Mouse (Mus musculus) common myeloid progenitor, adult 5-6 weeks (primary cell): ENCODE measurements around the gene Fryl. TPM values are rescaled to one million over a fixed set of nuclear protein-coding genes. Genes with fewer than 3 reads are reported as not detected.
"Not testable (repeated sequence)": the region's sequence is repeated elsewhere in the genome, so short reads cannot be mapped to it uniquely, and the experiment has no call there.

Experiments
- ATAC-seq: replicated peaks from 2 replicates; pipeline ENCODE4 v1.8.0; 2016; ENCODE audit warnings: low read depth, mild to moderate bottlenecking, moderate TSS enrichment, inconsistent platforms; ENCODE audit not compliant: poor library complexity, severe bottlenecking
- total RNA-seq: library from RNA; stranded (forward); fragments of 200-1000, 187-1606 nt; gene quantifications from 2 replicates; pipeline ENCODE4 v1.2.3, GENCODE M21; 2017

Fryl gene
- total RNA-seq, 1 experiment from 2014 or later: 92.0 TPM

DNA sequence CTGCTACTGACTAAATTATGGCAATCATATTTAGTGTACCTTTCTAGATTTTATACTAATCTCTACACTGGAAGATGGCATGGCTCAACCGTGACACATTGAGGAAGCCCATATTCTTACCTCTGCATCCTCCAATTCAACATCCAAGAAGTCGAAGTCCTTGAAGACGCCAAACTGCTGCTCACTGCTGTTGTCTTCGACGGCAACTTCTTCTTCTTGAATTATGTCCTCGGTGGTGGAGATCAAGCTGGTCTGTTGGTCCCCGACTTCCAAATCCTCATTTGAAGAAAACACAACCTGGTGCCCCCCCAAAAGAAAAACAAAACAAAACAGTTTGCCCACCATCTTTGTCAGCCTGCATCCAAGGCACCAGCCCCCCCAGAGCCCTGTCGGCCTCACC, 202.5 kb downstream of the Fryl start:
- no peak for ATAC-seq

DNA sequence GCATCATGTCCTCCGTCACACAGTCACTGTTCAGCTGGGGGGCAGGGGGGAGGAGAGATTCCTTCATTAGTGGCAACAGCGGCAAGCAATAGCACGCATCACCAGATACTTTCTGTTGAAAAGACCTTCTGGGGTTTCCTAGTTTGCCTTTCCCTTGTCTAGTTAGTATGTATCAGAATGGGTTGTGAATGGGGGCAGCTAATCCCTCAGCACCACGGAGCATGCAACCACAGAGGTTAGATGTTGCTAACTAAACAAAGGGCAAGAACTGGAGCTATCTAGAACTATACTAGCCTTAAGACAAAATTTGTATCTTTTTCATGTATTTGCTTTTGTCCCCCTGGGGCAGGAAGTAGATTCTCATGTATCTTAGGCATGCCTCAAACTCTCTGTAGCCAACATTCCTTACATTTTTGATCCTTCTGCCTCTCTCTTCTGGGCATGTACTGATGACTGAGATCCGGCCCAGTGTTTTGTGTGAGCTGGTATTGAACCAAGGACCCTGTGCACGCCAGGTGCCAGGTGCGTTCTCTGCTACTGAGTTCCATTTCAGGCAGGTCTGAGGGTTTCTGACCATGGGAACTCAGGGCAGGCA, 208.7 kb downstream of the Fryl start:
- no peak for ATAC-seq

DNA sequence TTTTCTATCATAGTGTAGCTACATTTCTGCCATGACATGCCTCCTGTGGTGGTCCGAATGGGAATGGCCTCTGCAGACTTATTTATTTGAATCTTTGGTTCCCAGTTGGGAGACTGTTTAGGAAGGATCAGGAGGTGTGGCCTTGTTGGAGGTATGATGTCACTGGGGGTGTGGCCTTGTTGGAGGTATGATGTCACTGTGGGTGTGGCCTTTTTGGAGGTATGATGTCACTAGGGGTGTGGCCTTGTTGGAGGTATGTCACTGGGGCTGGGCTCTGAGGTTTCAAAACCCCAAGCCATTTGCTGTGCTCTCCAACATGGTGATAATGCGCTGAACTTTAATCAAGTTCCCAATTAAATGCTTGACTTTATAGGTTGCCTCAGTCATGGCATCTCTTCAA, 212.4 kb downstream of the Fryl start:
- ATAC-seq: no peak

DNA sequence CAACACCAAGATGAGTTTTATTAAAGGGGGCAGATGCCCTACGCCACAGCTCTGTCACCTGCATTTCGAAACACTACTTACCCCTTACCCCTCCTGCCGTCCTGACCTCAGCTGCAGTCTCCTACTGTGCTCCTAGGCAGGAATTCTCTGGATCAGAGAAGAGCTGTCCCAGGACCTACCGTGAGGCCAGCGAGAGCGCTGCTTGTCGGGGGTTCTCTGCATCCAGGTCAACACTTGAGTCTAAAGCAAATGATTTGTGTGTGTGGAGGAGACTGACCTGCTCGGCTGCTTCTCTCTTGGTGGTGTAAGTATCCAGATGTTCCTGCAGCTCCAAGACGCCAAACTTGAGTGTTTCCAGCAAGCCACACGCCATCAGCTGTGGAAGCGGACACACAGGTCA, 223.9 kb downstream of the Fryl start:
- no peak for ATAC-seq

DNA sequence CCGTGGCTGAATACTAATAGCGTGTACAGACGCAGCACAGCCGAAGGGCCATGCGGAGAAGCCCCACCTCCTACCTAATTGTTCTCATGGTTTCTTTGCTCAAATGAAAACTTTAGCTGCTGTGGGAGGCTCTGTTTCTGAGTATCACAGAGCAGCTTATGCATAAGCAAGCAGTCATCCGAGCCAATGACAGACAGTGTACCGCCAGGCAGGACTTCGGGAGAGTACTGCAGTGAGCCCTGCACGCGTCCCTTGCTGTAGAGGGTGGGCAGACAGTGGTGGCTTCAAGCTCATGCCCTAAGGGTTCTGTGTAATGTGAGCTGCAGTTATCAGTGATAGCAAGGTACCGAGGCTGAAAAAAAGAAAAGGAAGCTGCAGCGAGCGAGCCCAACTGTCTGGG, 227.8 kb downstream of the Fryl start:
- no peak for ATAC-seq

DNA sequence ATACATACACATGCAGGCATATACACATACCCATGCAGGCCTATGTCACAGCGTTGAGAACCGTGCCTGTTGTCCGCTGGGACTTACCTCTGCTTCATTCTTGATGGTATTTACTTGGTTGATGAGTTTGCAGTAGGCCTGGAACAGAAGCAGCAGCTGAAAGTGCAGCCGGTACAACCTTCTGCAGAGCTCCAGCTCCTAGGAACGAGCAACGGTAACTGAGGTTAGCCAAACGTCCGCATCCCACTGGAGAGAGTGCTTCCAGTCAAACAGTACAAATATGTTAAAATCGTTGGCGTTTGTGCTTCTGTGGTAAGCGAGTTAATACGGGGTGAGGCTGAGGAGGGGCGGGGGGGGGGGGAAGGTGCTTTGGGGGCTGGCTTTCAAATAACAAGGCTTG, 232.6 kb downstream of the Fryl start:
- ATAC-seq: no peak

DNA sequence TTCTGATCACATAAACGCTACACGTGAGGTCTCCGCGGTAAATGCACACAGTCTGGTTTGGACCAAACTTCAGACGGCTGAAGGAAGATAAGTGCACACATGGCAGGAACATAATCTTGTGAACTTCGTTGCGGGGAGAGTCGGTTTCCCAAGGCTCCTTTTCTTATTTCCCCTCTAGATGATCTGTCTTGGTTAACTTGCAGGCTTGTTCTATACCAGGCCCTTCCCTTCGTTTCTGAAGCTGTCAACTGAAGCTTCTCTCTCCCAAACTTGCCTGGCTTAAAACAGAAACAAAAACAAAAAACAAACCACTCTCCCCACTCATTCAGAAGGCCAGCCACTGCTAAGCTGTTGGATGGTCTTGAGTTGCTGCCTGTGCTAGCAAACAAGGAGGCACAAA, 241.7 kb downstream of the Fryl start:
- ATAC-seq: no peak

DNA sequence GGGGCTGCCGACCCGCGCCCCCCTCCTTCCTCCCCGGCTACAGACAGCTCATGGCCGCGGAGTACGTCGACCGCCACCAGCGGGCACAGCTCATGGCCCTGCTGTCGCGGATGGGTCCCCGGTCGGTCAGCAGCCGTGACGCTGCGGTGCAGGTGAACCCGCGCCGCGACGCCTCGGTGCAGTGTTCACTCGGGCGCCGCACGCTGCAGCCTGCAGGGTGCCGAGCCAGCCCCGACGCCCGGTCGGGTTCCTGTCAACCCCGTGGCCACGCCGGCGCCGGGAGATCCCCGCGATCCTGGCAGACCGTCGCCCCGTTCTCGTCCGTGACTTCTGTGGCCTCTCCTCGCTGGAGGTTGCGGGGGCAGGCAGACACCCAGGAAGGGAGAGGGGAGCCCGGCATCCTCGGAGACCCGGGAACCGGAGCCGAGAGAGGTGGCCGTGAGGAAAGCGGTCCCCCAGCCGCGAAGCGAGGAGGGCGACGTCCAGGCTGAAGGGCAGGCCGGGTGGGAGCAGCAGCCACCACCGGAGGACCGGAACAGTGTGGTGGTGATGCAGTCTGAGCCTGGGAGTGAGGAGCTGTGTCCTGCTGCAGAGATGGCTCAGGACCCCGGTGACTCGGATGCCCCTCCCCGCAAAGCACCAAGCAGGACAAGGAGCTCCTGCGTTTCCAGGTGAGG, 242.7 kb downstream of the Fryl start:
- ATAC-seq: peak; percentile 42

DNA sequence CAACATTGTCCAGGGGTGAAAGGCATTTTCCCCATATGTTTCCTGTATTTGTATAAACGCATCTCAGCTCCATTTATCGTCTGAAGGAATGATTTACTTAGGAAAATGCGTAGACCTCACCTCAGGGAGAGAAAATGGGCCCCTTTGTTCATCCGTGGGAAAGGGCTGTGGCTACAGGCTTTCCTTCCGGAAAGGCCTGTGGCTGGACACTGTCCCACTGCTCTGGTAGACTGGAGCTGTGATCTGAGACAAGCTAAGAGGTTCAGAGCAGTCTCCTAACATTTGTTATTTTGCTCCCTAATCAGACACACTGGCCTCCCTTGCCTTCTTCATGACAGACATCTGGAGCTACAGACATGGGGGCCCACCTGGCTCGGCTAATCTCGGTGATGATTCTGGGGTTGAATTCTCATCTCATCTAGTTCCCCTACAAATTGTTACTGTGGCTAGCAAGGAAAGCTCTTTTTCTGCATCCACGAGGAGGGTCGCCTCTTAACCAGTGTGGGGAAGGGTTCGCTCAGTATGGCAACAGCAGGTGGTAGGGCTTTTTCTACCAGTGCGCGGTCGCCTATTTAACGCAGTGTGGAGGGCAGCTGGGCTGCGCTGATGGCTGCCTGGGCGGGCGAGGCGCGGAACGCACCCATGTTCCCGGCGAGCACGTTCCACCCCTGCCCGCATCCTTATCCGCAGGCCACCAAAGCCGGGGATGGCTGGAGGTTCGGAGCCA, 243.4 kb downstream of the Fryl start:
- ATAC-seq: not testable (repeated sequence)

DNA sequence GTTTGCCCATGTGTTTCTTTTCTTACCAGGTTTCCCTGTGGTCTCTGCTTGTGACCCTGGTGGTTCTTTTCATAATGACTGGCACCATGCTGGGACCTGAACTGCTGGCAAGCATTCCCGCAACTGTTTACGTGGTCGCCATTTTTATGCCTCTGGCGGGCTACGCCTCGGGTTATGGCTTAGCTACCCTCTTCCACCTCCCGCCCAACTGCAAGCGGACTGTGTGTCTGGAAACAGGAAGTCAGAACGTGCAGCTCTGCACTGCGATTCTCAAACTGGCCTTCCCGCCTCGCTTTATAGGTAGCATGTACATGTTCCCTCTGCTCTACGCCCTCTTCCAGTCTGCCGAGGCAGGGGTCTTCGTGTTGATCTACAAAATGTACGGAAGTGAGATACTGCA, 244.6 kb downstream of the Fryl start:
- not testable (repeated sequence) for ATAC-seq

DNA sequence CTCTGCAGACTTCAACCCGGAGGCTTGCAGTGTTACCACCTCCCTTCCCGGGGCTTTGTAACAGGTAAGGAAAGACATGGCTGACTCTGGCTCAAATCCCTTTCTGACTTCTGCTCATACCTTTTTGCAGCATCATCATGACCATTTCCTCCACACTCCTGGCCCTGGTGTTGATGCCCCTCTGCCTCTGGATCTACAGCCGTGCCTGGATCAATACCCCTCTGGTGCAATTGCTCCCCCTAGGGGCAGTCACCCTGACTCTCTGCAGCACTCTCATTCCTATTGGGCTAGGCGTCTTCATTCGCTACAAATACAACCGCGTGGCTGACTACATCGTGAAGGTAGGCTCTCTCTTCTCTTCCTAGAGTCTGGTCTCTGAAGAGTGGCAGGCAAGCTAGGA, 248.2 kb downstream of the Fryl start:
- ATAC-seq: peak; percentile 71

DNA sequence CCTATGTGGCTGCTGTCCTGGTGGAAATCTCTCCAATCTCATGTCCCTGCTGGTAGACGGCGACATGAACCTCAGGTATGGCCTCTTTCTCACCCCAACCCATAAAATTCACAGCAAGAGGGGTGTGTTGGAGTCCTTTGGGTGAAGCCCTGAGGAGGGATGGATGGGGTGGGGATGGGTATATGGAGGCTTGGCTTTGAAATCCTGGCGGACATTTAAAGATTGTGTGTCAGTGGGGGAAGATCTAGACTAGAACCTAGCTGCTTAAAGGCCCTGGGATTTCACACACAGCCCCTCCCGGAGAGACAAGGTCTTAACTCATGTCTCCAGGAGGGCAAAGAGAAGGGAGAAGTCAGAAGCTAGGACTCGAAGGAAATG, 248.8 kb downstream of the Fryl start:
- ATAC-seq: no peak

DNA sequence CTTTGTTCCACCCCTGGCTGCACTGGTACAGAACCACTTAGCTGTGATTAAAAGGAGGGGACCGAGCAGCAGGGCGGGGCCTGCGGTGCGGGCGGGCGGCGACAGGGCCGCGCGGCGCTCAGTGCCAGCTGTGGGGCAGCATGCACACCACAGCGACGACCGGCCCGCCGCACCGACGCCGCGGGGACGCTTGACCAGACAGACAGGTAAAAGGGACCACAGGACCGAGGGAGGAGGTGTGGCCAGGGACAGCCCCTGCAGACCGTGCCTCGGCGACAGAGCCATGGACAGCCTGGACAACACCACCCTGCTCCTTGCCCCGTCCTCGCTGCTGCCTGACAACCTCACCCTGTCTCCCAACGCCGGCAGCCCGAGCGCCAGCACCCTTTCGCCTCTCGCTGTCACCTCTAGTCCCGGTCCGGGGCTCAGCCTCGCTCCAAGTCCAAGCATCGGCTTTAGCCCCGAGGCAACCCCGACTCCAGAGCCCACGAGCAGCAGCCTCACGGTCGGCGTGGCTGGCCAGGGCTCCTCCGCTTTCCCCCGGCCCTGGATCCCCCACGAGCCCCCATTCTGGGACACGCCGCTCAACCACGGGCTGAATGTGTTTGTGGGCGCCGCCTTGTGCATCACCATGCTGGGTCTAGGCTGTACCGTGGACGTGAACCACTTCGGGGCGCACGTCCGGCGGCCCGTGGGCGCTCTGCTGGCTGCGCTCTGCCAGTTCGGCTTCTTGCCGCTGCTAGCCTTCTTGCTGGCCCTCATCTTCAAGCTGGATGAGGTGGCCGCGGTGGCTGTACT, 249.4 kb downstream of the Fryl start, which contains the start of gene Slc10a4:
Gene Slc10a4, plus strand, starts transcription at position 100 of the 798 bp plus-strand sequence.
- peak; percentile 41 for ATAC-seq

DNA sequence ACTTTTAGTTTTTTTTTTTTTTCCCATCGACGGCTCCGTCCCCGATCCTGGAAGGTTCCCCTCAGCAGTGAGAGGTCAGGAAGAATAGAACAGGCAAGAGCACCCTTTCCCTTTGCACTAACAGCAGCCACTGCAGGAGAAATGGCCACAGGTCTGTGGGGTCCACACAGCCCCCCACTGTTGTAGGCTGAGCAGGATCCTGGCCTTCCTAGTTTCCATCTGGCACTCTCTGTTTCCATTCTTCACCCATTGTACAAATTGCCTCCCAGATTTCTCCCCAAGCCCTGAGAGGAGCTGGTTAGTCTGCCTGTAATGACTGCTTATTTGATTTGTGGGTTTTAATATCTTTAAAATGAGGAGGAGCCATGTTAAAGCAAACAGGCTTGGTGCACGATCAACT, 252.4 kb downstream of the Fryl start:
- ATAC-seq: no peak

DNA sequence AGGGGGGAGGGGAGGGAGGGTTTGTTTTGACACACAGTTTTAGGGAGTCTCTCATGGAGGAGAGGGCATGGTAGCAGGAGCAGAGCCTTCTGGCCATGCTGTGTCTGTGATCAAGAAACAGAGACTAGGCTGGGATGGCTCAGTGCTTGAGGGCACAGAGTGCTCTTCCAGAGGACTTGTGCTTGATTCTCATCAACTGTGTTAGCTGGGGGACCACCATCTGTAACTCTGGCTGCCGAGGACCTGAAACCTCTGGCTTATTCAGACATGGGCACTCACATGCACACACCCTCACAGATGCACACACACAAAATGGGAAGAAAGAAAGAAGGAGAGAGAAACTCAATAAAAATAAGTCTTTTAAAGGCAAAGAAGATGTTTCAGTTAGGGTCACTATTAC, 257.9 kb downstream of the Fryl start:
- ATAC-seq: not testable (repeated sequence)

DNA sequence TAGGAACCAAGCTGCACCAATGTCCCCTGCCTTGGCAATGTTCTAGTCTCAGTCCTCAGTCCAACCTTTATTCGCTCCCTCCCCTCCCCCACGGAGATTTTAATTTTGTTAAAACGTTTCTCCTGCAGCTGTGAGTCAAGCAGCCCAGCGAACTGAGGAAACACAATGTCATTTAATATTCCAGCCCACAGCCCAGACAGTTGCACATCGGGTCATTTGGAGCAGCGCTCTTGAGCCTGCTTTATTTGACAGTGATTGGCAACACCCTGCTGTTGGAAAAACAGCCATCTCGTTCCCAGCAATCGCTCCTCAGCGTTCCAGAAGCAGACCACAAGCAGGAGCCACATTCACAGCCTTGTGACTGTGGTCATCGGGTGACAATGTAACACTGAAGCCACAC, 261.0 kb downstream of the Fryl start:
- no peak for ATAC-seq

DNA sequence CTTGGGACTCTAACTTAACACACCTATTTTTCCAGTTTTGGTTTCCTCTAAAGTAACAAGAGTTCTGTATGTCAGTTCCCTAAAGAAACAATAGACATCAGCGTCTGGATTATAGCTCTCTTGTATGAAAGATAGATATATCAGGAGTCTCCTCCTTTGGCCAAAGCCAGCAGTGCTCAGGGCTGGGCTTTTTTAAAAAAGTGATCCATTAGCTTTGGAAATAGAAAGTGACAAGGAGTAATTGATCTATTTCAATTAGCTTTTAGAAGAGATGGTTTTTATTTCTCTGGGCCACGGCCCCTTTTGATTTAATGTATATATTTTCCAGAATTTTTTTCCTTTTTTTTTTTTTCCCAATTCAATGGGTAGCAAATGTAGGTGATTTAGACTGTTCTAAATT, 261.5 kb downstream of the Fryl start:
- ATAC-seq: no peak

DNA sequence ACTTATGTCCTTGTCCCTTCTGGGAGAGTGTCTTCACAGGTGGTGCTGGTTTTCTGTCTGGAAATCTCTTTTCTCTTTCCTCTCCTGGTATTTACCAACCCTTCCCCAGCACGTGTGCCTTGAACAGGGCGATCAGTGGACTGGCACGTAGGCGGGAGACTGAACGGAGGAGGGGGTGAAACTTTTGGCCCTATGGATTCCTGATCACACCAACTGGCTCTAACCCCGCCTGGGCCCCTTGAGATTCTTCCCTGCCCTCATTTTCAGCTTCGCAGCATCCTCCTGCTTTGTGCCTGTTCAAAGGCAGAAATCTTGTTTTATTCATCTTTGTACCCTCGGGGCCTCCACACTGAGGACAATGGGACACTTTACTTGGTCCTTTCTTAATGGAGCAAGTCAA, 262.0 kb downstream of the Fryl start:
- no peak for ATAC-seq

DNA sequence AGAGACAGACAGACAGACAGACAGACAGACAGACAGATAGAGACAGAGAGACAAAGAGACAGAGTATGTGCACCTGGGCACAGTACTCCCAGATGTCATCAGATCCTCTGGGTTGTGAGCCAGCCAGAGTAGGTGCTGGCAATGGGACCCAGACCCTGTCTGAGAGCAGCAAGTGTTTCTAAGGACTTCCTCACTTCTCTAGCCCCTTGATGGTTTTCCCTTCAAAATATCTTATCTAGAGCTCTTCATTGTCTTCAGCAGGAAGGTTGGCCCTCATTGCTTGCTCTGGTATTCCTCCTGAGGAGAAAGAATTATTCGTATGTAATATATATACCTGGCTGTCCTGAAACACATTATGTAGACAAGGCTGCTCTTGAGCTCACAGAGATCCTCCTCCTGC, 263.9 kb downstream of the Fryl start:
- no peak for ATAC-seq

DNA sequence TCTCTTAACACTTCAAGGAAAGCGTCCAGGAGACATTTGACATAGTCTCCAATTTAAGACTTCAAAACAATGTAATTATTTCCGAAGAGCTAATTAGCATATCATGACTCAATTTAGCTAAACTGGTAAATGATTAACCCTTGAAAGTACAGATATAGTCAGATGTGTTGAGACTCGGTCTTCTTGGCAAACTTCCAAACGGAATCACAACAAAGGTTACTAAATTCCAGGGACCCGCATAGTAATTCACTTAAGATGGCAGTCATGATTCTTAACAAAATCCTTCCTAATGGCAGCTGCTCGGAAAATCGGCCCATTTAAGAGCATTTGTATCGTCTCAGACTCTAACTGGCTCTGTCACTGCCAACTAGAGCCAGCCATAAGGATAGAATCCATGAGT, 266.7 kb downstream of the Fryl start:
- no peak for ATAC-seq

DNA sequence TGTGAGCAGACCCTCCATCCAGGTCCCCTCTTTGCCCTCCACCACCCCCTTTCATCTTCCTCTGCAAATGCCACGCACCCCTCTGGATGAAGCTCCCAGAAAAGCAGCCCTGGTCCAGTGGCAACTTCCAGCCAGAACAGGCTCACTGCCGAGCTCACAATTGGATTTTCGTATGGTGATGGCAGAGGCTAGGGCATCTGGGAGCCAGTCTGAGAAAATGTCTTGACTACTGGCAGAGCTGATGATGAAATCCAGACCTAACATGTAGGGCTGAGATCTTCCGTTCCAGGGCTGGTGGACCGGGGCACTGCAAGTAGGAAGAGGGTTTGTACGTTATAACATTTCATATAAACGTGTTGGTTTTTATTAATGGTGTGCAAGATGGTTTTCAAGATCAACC, 268.6 kb downstream of the Fryl start:
- no peak for ATAC-seq
